ENCODE assay signal across 24 mouse cellular contexts in genomic region chr9:47616391-47616790, GRCm38 (mm10).
DNase-seq lines count a peak whose midpoint lies in the region; ATAC-seq lines count a peak whose summit lies in the region.
"Had no signal": no experiment of that assay in that cellular context is flagged by ENCODE, and none has a peak within 500 bp of the region (broad histone marks: within the 10 kb centered on the region; RNA-seq: fewer than 3 reads in every experiment).

No protein-coding gene starts in this region.

- peak; percentile 4 to 25 for DNase-seq in heart, adult 18-20 months
- DNase-seq in heart, postnatal 25 days (ENCODE audit: low spot score) = no peak
- peak; percentile 22 for DNase-seq in 3134 (ENCODE audit: extremely low read depth, insufficient read length, low spot score)
- DNase-seq in brain, adult 2 months (ENCODE audit: low read depth, low spot score) = peak; percentile 66
- no peak for DNase-seq in midbrain, embryonic 14.5 days
- DNase-seq: adrenal gland, postnatal 10 days; cerebellum, adult 8-10 months; kidney, adult 9 months; kidney, postnatal 25 days; liver, embryonic 13.5 days; lung, adult 2 months; lung, postnatal 14 days; right cerebral cortex, postnatal 14 days; spleen, adult 18-20 months; thymus, postnatal 14 days had no signal

- no peaks in the 10 kb centered on the region for H3K9me3 ChIP-seq in heart, embryonic 16.5 days (replicated peaks; ENCODE audit: control insufficient read depth, low read length)
- H3K9me3 ChIP-seq in midbrain, embryonic 14.5 days (ENCODE audit: control insufficient read depth, low read length) = no peaks in the 10 kb centered on the region
- H3K9me3 ChIP-seq in hindbrain, embryonic 13.5 days = no peaks in the 10 kb centered on the region
- H3K9me3 ChIP-seq: embryonic facial prominence, embryonic 15.5 days; hindbrain, embryonic 10.5 days; liver, embryonic 13.5 days; midbrain, embryonic 12.5 days had no signal

- peak overlapping the region; percentile 23; the same call in 1 of the 2 replicates for H3K27ac ChIP-seq in heart, embryonic 16.5 days (ENCODE audit: low read length)
- H3K27ac ChIP-seq in midbrain, embryonic 14.5 days (replicated peaks; ENCODE audit: low read depth, low read length) = no peak overlapping the region; the same call in 1 of the 2 replicates
- H3K27ac ChIP-seq in hindbrain, embryonic 13.5 days = no peak overlapping the region
- H3K27ac ChIP-seq: embryonic facial prominence, embryonic 15.5 days; hindbrain, embryonic 10.5 days; hindbrain, postnatal 0 days; liver, embryonic 13.5 days; midbrain, embryonic 12.5 days had no signal

- 40% methylated on average over 4 of the region's 4 CpGs for WGBS in heart, embryonic 16.5 days
- WGBS in midbrain, embryonic 14.5 days = 74% methylated on average over 4 of the region's 4 CpGs
- 74% methylated on average over 4 of the region's 4 CpGs for WGBS in hindbrain, embryonic 13.5 days

- H3K27me3 ChIP-seq in heart, embryonic 16.5 days (ENCODE audit: control insufficient read depth, insufficient read depth, low read length) = no peaks in the 10 kb centered on the region
- no peaks in the 10 kb centered on the region for H3K27me3 ChIP-seq in midbrain, embryonic 14.5 days (ENCODE audit: control insufficient read depth, insufficient read depth, low read length)
- H3K27me3 ChIP-seq in hindbrain, embryonic 13.5 days = no peaks in the 10 kb centered on the region
- H3K27me3 ChIP-seq: embryonic facial prominence, embryonic 15.5 days; midbrain, embryonic 12.5 days had no signal

- intact Hi-C loops in heart, postnatal 25 days (cut with DNase I) = no loop called here

- no peak overlapping the region for H3K9ac ChIP-seq in heart, embryonic 16.5 days (ENCODE audit: low read length)
- no peak overlapping the region for H3K9ac ChIP-seq in midbrain, embryonic 14.5 days (replicated peaks; ENCODE audit: low read length)
- no peak overlapping the region for H3K9ac ChIP-seq in hindbrain, embryonic 13.5 days
- H3K9ac ChIP-seq: embryonic facial prominence, embryonic 15.5 days; liver, embryonic 13.5 days; midbrain, embryonic 12.5 days had no signal

- no peak overlapping the region for H3K4me3 ChIP-seq in heart, embryonic 16.5 days (ENCODE audit: low read length)
- no peak overlapping the region for H3K4me3 ChIP-seq in midbrain, embryonic 14.5 days (replicated peaks; ENCODE audit: low read depth, low read length)
- H3K4me3 ChIP-seq in hindbrain, embryonic 13.5 days = no peak overlapping the region
- H3K4me3 ChIP-seq: embryonic facial prominence, embryonic 15.5 days; hindbrain, embryonic 10.5 days; liver, embryonic 13.5 days; midbrain, embryonic 12.5 days had no signal

- peaks cover 9% of the 10 kb centered on the region for H3K4me1 ChIP-seq in heart, embryonic 16.5 days (ENCODE audit: control insufficient read depth, insufficient read depth, low read length)
- peaks cover 19% of the 10 kb centered on the region for H3K4me1 ChIP-seq in midbrain, embryonic 14.5 days (ENCODE audit: control insufficient read depth, insufficient read depth, low read length)
- H3K4me1 ChIP-seq in hindbrain, embryonic 13.5 days (replicated peaks) = peaks cover 68% of the 10 kb centered on the region
- H3K4me1 ChIP-seq: liver, embryonic 13.5 days had no signal

- H3K36me3 ChIP-seq in heart, embryonic 16.5 days (ENCODE audit: control insufficient read depth, insufficient read depth) = no peaks in the 10 kb centered on the region
- H3K36me3 ChIP-seq in midbrain, embryonic 14.5 days (ENCODE audit: control insufficient read depth, insufficient read depth, low read length) = no peaks in the 10 kb centered on the region
- no peaks in the 10 kb centered on the region for H3K36me3 ChIP-seq in hindbrain, embryonic 13.5 days
- H3K36me3 ChIP-seq: embryonic facial prominence, embryonic 15.5 days; hindbrain, embryonic 10.5 days; liver, embryonic 13.5 days; midbrain, embryonic 12.5 days had no signal

- H3K4me2 ChIP-seq in heart, embryonic 16.5 days (ENCODE audit: low read depth, low read length) = peak overlapping the region; percentile 46
- H3K4me2 ChIP-seq in midbrain, embryonic 14.5 days (ENCODE audit: low read length) = no peak overlapping the region
- H3K4me2 ChIP-seq in hindbrain, embryonic 13.5 days = no peak overlapping the region
- H3K4me2 ChIP-seq: embryonic facial prominence, embryonic 15.5 days; liver, embryonic 13.5 days; midbrain, embryonic 12.5 days had no signal

- ATAC-seq in heart, embryonic 16.5 days (replicated peaks; ENCODE audit: extremely low read depth, insufficient read depth, low FRiP score) = peak; percentile 41; the same call in 1 of the 2 replicates
- ATAC-seq in midbrain, embryonic 14.5 days (ENCODE audit: low FRiP score, low TSS enrichment) = no peak
- no peak for ATAC-seq in hindbrain, embryonic 13.5 days (ENCODE audit: low FRiP score)
- ATAC-seq: activated CD4-positive, CD25-positive, alpha-beta regulatory T cell, adult 4 months; forebrain, embryonic 14.5 days; hindbrain, postnatal 0 days; intestine, embryonic 16.5 days had no signal

Comparison
In these comparisons a context has a peak if more than half of its experiments do, and no peak if none do; other contexts are left out.
1. DNase-seq: peak in heart, adult 18-20 months (2 of 2), 3134 (single experiment) and brain, adult 2 months (single experiment); none in heart, postnatal 25 days (single experiment) and midbrain, embryonic 14.5 days (single experiment).